Mouse (Mus musculus): ENCODE measurements around the gene Arg2. TPM values are rescaled to one million over a fixed set of nuclear protein-coding genes. Genes with fewer than 3 reads are reported as not detected.

Gene Arg2
- under 1 TPM; 0.26 to 0.41 TPM for total RNA-seq (2021)
- not detected in 2 replicates for polyA plus RNA-seq (2012; rRNA removed)
- long read RNA-seq, result 0 reads

GRCm38 (mm10) chr12:79130299-79131177 lies at the start of gene Arg2:
TSS of gene Arg2 (plus strand) at chr12:79130777.
- DNase-seq, result peak; percentile 73

GRCm38 (mm10) chr12:79089182-79089812 lies 41.3 kb upstream of the Arg2 start, which contains the start of gene Pigh:
TSS of gene Pigh (minus strand) at chr12:79089651.
- DNase-seq, result peak; percentile 90

GRCm38 (mm10) chr12:79092569-79092968 lies 38.0 kb upstream of the Arg2 start:
- DNase-seq, result peak; percentile 63

GRCm38 (mm10) chr12:79097106-79097752 lies 33.3 kb upstream of the Arg2 start:
- DNase-seq, result no peak

- DNase-seq, result no peak
These were observed 26.8 kb upstream of the Arg2 start for GRCm38 (mm10) chr12:79103773-79104172.

- DNase-seq, result no peak
These were observed 26.0 kb upstream of the Arg2 start for GRCm38 (mm10) chr12:79104544-79104943.

- no peak for DNase-seq
These were observed 25.3 kb upstream of the Arg2 start for GRCm38 (mm10) chr12:79105312-79105711.

- DNase-seq, result no peak
These were observed 11.6 kb upstream of the Arg2 start for GRCm38 (mm10) chr12:79118991-79119390.

- no peak for DNase-seq
These were observed 7.8 kb upstream of the Arg2 start for GRCm38 (mm10) chr12:79122820-79123219.

- no peak for DNase-seq
These were observed 650 bp downstream of the Arg2 start for GRCm38 (mm10) chr12:79131178-79131675.

- DNase-seq, result no peak
These were observed 1.3 kb downstream of the Arg2 start for GRCm38 (mm10) chr12:79131706-79132460.

- no peak for DNase-seq
These were observed 4.1 kb downstream of the Arg2 start for GRCm38 (mm10) chr12:79134676-79135075.

GRCm38 (mm10) chr12:79135105-79135504 lies 4.5 kb downstream of the Arg2 start:
- no peak for DNase-seq

- DNase-seq, result no peak
These were observed 6.4 kb downstream of the Arg2 start for GRCm38 (mm10) chr12:79136949-79137348.

GRCm38 (mm10) chr12:79138999-79139398 lies 8.4 kb downstream of the Arg2 start:
- DNase-seq, result no peak

GRCm38 (mm10) chr12:79139417-79139816 lies 8.8 kb downstream of the Arg2 start:
- no peak for DNase-seq

GRCm38 (mm10) chr12:79140811-79141210 lies 10.2 kb downstream of the Arg2 start:
- no peak for DNase-seq

GRCm38 (mm10) chr12:79141384-79141783 lies 10.8 kb downstream of the Arg2 start:
- DNase-seq, result no peak

GRCm38 (mm10) chr12:79149653-79150052 lies 19.1 kb downstream of the Arg2 start:
- no peak for DNase-seq

- DNase-seq, result no peak
These were observed 32.3 kb downstream of the Arg2 start for GRCm38 (mm10) chr12:79162876-79163275.

GRCm38 (mm10) chr12:79169173-79169572 lies 38.6 kb downstream of the Arg2 start:
- no peak for DNase-seq

GRCm38 (mm10) chr12:79170421-79170820 lies 39.8 kb downstream of the Arg2 start:
- no peak for DNase-seq

All from adrenal gland, adult 2 months (tissue).